ENCODE assay signal across 24 mouse cellular contexts in genomic region chr5:117236540-117236939, GRCm38 (mm10). TPM values are rescaled to one million over a fixed set of nuclear protein-coding genes. Genes with fewer than 3 reads are reported as not detected.
DNase-seq lines count a peak whose midpoint lies in the region; ATAC-seq and TF ChIP-seq lines count a peak whose summit lies in the region.
"Had no signal": no experiment of that assay in that cellular context is flagged by ENCODE, and none has a peak within 500 bp of the region (broad histone marks: within the 10 kb centered on the region; RNA-seq: fewer than 3 reads in every experiment).

No protein-coding gene starts in this region.

- H3K9me3 ChIP-seq in liver, embryonic 13.5 days (replicated peaks): no peaks in the 10 kb centered on the region
- no peaks in the 10 kb centered on the region for H3K9me3 ChIP-seq in G1E (replicated peaks)
- H3K9me3 ChIP-seq: embryonic facial prominence, embryonic 13.5 days; forebrain, embryonic 12.5 days; heart, embryonic 10.5 days; hindbrain, embryonic 12.5 days had no signal

- no peaks in the 10 kb centered on the region for H3K27me3 ChIP-seq in liver, embryonic 13.5 days
- no peaks in the 10 kb centered on the region for H3K27me3 ChIP-seq in G1E (ENCODE audit: insufficient read depth, low read length)
- H3K27me3 ChIP-seq: embryonic facial prominence, embryonic 13.5 days; forebrain, embryonic 12.5 days; hindbrain, embryonic 12.5 days; Patski had no signal

- H3K4me2 ChIP-seq in liver, embryonic 13.5 days: no peak overlapping the region
- H3K4me2 ChIP-seq: embryonic facial prominence, embryonic 13.5 days; forebrain, embryonic 12.5 days; hindbrain, embryonic 12.5 days had no signal

- TF ChIP-seq CTCF in G1E (IDR thresholded peaks at IDR 0.05; ENCODE audit: low read depth, low read length): no peak

- H3K4me1 ChIP-seq in liver, embryonic 13.5 days (replicated peaks): no peaks in the 10 kb centered on the region
- H3K4me1 ChIP-seq in G1E (ENCODE audit: insufficient read depth, low read depth, low read length): no peaks in the 10 kb centered on the region

- ATAC-seq in liver, embryonic 13.5 days (ENCODE audit: low read depth): peak; percentile 34; the same call in 1 of the 2 replicates
- peak; percentile 17; the same call in 1 of the 2 replicates for ATAC-seq in G1E (ENCODE audit: extremely low read depth, insufficient number of reproducible peaks, low FRiP score, poor library complexity, severe bottlenecking)
- ATAC-seq in megakaryocyte-erythroid progenitor cell, adult 5-6 weeks (replicated peaks; ENCODE audit: low FRiP score, low TSS enrichment, poor library complexity, severe bottlenecking): peak; percentile 57; the same call in 1 of the 2 replicates
- ATAC-seq: CD4-positive, CD25-positive, alpha-beta regulatory T cell, adult 4 months; forebrain, embryonic 16.5 days; hindbrain, embryonic 16.5 days; Patski had no signal

- no peak overlapping the region for H3K4me3 ChIP-seq in liver, embryonic 13.5 days (replicated peaks)
- no peak overlapping the region for H3K4me3 ChIP-seq in G1E (ENCODE audit: low read depth, low read length)
- H3K4me3 ChIP-seq: embryonic facial prominence, embryonic 13.5 days; forebrain, embryonic 12.5 days; heart, embryonic 10.5 days; hindbrain, embryonic 12.5 days had no signal

- WGBS in liver, embryonic 13.5 days (ENCODE audit: insufficient replicate concordance): 80% methylated on average over 5 of the region's 5 CpGs

- no peak overlapping the region for H3K9ac ChIP-seq in liver, embryonic 13.5 days
- H3K9ac ChIP-seq: embryonic facial prominence, embryonic 13.5 days; forebrain, embryonic 12.5 days; hindbrain, embryonic 12.5 days had no signal

- peaks cover 76% of the 10 kb centered on the region for H3K36me3 ChIP-seq in liver, embryonic 13.5 days
- H3K36me3 ChIP-seq in G1E (replicated peaks): peaks cover 84% of the 10 kb centered on the region
- H3K36me3 ChIP-seq: embryonic facial prominence, embryonic 13.5 days; forebrain, embryonic 12.5 days had no signal

- DNase-seq in liver, embryonic 13.5 days: no peak
- DNase-seq in liver (no peak), G1E (ENCODE audit: low spot score) (no peak), R1 (ENCODE audit: low read depth, low spot score) (peak; percentile 34)
- no peak for DNase-seq in embryo, embryonic 10.5 days (ENCODE audit: low spot score)
- DNase-seq in layer of hippocampus, adult 9-10 months (ENCODE audit: low spot score): no peak
- DNase-seq: adrenal gland, adult 8-10 months; B cell, adult 2 months; cerebellum, adult 11 months; cerebellum, adult 9-10 months; cerebellum, postnatal 25 days; gastrocnemius, postnatal 10 days; heart, adult 18-20 months; heart, postnatal 10 days; heart, postnatal 4 days had no signal

- H3K27ac ChIP-seq in liver, embryonic 13.5 days: no peak overlapping the region
- H3K27ac ChIP-seq: embryonic facial prominence, embryonic 13.5 days; forebrain, embryonic 12.5 days; heart, embryonic 10.5 days; hindbrain, embryonic 12.5 days had no signal

RNA-seq across cellular contexts. Expression of gene Pebp1, which starts 50.9 kb away (rescaled TPM):
- polyA plus RNA-seq in liver, embryonic 13.5 days (2015; fragmentation: Nextera tagmentation; extraction: Ambion mirVana): 275 and 276 TPM in 2 replicates
- total RNA-seq in G1E (2014; fragmentation: Nextera tagmentation) (325 and 337 TPM in 2 replicates), G1E (2017) (210 and 243 TPM in 2 replicates)
- 1,716 and 1,825 TPM in 2 replicates for polyA plus RNA-seq in G1E (2012)
- 394 and 495 TPM in 2 replicates for total RNA-seq in megakaryocyte-erythroid progenitor cell, adult 5-6 weeks (2014; fragmentation: Nextera tagmentation)
- 135 and 142 TPM in 2 replicates for total RNA-seq in megakaryocyte-erythroid progenitor cell, adult 5-6 weeks (2017)
